Mouse (Mus musculus): ENCODE results near the gene Ptrh2. TPM values are rescaled to one million over a fixed set of nuclear protein-coding genes. Genes with fewer than 3 reads are reported as not detected.

Ptrh2 gene
- polyA plus RNA-seq (2015; fragmentation: Nextera tagmentation; extraction: Ambion mirVana) = 26.4 and 28.9 TPM in 2 replicates

GRCm38 (mm10) chr11:86683395-86684125, at the start of gene Ptrh2, which contains the start of gene Vmp1:
Gene Ptrh2 (plus strand): TSS chr11:86683985.
Gene Vmp1 (minus strand): TSS chr11:86683836.
- no peaks in the 10 kb centered on the region for H3K9me3 ChIP-seq
- H3K4me3 ChIP-seq = peak within 1 kb of the TSS; percentile 92
- under 1% methylated on average over 56 of the region's 56 CpGs for WGBS
- H3K9ac ChIP-seq = peak within 1 kb of the TSS; percentile 87
- H3K36me3 ChIP-seq = no peaks in the 10 kb centered on the region; the same call in none of the 2 replicates
- peaks cover 17% of the 10 kb centered on the region for H3K4me1 ChIP-seq
- peak; percentile 93 for ATAC-seq (ENCODE audit: insufficient number of reproducible peaks, low FRiP score, low TSS enrichment, low read depth)
- peak within 1 kb of the TSS; percentile 94 for H3K27ac ChIP-seq
- peak within 1 kb of the TSS; percentile 76 for H3K4me2 ChIP-seq
- H3K27me3 ChIP-seq = no peaks in the 10 kb centered on the region

DNA sequence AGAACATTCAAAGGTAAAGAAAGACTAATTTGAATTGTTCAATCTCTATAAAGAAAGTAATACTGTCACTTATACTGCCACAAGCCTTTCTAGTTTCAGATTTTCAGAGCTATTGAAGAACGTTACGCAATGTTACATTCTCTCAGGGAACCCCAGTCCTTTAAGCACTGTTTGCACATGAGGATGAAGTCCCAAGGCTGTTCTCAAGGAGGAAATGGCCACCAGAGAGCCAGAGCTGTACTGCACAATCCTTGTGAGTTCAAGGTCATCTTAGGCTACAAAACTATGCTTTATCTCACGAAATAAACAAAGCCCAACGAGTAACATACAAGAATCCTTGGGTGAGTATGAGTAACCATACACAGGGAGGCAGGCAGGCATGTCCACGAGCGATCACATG, 49.4 kb upstream of the Ptrh2 start:
- ATAC-seq (ENCODE audit: insufficient number of reproducible peaks, low FRiP score, low TSS enrichment, low read depth) = no peak
- no peak overlapping the region for H3K4me3 ChIP-seq
- H3K27ac ChIP-seq = no peak overlapping the region
- no peaks in the 10 kb centered on the region for H3K9me3 ChIP-seq
- no peak overlapping the region for H3K9ac ChIP-seq
- no peak overlapping the region for H3K4me2 ChIP-seq
- no peaks in the 10 kb centered on the region for H3K4me1 ChIP-seq
- no peaks in the 10 kb centered on the region for H3K27me3 ChIP-seq
- H3K36me3 ChIP-seq = peaks cover 11% of the 10 kb centered on the region; the same call in 1 of the 2 replicates
- 86% methylated on average over 6 of the region's 6 CpGs for WGBS

GRCm38 (mm10) chr11:86637697-86638096, 46.1 kb upstream of the Ptrh2 start:
- H3K27me3 ChIP-seq = no peaks in the 10 kb centered on the region
- no peak overlapping the region for H3K9ac ChIP-seq
- peaks cover 5% of the 10 kb centered on the region; the same call in 1 of the 2 replicates for H3K36me3 ChIP-seq
- H3K9me3 ChIP-seq = no peaks in the 10 kb centered on the region
- no peak overlapping the region for H3K4me3 ChIP-seq
- H3K4me1 ChIP-seq = no peaks in the 10 kb centered on the region
- H3K27ac ChIP-seq = no peak overlapping the region
- no peak for ATAC-seq (ENCODE audit: insufficient number of reproducible peaks, low FRiP score, low TSS enrichment, low read depth)
- 68% methylated on average over 2 of the region's 2 CpGs for WGBS
- H3K4me2 ChIP-seq = no peak overlapping the region

DNA sequence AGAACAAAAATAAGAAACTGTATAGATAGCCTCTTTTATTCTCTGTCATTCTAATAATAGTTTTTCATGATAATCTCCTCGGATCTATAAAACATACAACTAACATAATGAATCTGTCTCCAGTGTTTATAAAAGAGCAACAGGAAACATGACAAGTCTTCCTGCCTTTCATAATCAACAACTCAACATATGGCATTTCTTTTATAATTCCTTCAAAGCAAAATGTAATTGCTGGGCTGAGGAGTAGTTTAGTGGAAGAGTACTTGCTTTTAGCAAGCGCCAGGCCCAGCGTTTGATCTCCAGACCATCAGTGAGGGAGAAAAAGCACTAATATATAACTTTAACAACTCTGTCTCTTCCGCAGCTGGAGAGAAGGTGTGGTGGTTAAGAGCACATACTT, 42.1 kb upstream of the Ptrh2 start:
- no peaks in the 10 kb centered on the region for H3K27me3 ChIP-seq
- ATAC-seq (ENCODE audit: insufficient number of reproducible peaks, low FRiP score, low TSS enrichment, low read depth) = no peak
- no peaks in the 10 kb centered on the region for H3K9me3 ChIP-seq
- no peak overlapping the region for H3K4me2 ChIP-seq
- no peak overlapping the region for H3K4me3 ChIP-seq
- H3K36me3 ChIP-seq = 0 out of 2 replicates have a peak, but pooled peaks cover 7% of the 10 kb centered on the region
- no peak overlapping the region for H3K27ac ChIP-seq
- H3K4me1 ChIP-seq = peaks cover 4% of the 10 kb centered on the region; the same call in 1 of the 2 replicates
- WGBS = 51% methylated on average over 4 of the region's 4 CpGs
- H3K9ac ChIP-seq = no peak overlapping the region

DNA sequence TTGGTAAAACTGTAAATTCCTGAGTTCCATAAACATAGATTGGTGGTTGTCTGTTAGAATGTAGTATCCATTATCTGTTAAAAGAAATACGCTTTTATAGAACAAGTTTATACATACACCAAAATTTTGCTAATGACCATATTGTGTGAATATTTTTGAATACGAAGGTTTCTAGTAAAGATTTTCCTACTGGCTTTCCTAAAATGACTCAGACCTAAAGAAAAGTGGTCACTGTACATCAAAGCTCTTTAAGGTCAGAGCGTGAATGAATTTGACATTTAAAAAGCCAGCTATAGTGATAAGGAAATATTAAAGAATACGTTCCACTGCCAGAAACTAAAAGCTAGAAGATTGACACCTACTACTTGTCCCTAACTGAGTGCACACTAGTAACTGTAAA, 39.2 kb upstream of the Ptrh2 start:
- Histone ChIP-seq H3K27me3 (no peaks in the 10 kb centered on the region), H3K9ac (no peak overlapping the region), H3K27ac (no peak overlapping the region), H3K4me2 (no peak overlapping the region), H3K4me1 (peaks cover 4% of the 10 kb centered on the region; the same call in 1 of the 2 replicates), H3K36me3 (0 out of 2 replicates have a peak, but pooled peaks cover 7% of the 10 kb centered on the region), H3K9me3 (no peaks in the 10 kb centered on the region), H3K4me3 (no peak overlapping the region)
- 94% methylated on average over 4 of the region's 4 CpGs for WGBS
- ATAC-seq (ENCODE audit: insufficient number of reproducible peaks, low FRiP score, low TSS enrichment, low read depth) = no peak

- Histone ChIP-seq H3K4me2 (no peak overlapping the region), H3K27me3 (no peaks in the 10 kb centered on the region), H3K27ac (peak overlapping the region; percentile 43; the same call in 1 of the 2 replicates), H3K4me1 (peaks cover 4% of the 10 kb centered on the region; the same call in 1 of the 2 replicates), H3K9ac (no peak overlapping the region), H3K36me3 (0 out of 2 replicates have a peak, but pooled peaks cover 7% of the 10 kb centered on the region), H3K4me3 (no peak overlapping the region), H3K9me3 (no peaks in the 10 kb centered on the region)
- ATAC-seq (ENCODE audit: insufficient number of reproducible peaks, low FRiP score, low TSS enrichment, low read depth) = no peak
- 55% methylated on average over 7 of the region's 7 CpGs for WGBS
These were observed 37.5 kb upstream of the Ptrh2 start for GRCm38 (mm10) chr11:86646136-86646834.

DNA sequence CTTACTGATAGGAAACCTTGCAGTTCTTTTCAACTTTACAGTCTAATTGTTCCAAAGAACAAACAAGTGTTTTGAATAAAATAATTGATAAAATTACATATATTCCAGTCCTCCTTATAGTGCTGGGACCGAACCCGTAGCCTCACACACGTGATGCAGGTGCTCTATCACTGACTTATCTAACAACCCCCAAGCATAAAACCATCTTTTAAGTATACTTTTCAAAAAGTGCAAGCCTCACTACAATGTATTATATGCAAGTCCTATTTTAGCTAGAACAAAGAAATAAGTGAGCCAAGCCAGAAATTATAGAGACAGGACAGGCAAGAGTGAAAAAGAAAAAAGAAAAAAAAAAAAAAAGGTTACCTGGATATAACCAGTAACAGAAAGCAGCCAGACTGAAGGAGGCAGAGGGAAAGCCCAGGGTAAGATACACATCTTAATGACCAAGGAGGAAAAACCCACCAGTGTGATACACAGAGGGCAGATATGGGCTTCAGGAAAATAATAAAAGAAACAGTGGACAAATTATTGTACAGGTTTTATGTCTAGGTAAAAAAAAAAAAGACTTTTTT, 36.8 kb upstream of the Ptrh2 start:
- no peaks in the 10 kb centered on the region for H3K9me3 ChIP-seq
- no peak overlapping the region for H3K27ac ChIP-seq
- H3K36me3 ChIP-seq = 0 out of 2 replicates have a peak, but pooled peaks cover 7% of the 10 kb centered on the region
- 80% methylated on average over 3 of the region's 3 CpGs for WGBS
- H3K27me3 ChIP-seq = no peaks in the 10 kb centered on the region
- H3K4me3 ChIP-seq = no peak overlapping the region
- H3K4me1 ChIP-seq = peaks cover 4% of the 10 kb centered on the region; the same call in 1 of the 2 replicates
- no peak overlapping the region for H3K9ac ChIP-seq
- ATAC-seq (ENCODE audit: insufficient number of reproducible peaks, low FRiP score, low TSS enrichment, low read depth) = no peak
- H3K4me2 ChIP-seq = no peak overlapping the region

GRCm38 (mm10) chr11:86647706-86648447, 35.9 kb upstream of the Ptrh2 start:
- H3K4me1 ChIP-seq = peaks cover 4% of the 10 kb centered on the region; the same call in 1 of the 2 replicates
- H3K27me3 ChIP-seq = no peaks in the 10 kb centered on the region
- 0 out of 2 replicates have a peak, but pooled peaks cover 7% of the 10 kb centered on the region for H3K36me3 ChIP-seq
- peak overlapping the region; percentile 18; the same call in 1 of the 2 replicates for H3K27ac ChIP-seq
- ATAC-seq (ENCODE audit: insufficient number of reproducible peaks, low FRiP score, low TSS enrichment, low read depth) = no peak
- no peaks in the 10 kb centered on the region for H3K9me3 ChIP-seq
- WGBS = 62% methylated on average over 15 of the region's 15 CpGs
- H3K4me3 ChIP-seq = no peak overlapping the region
- no peak overlapping the region for H3K9ac ChIP-seq
- no peak overlapping the region for H3K4me2 ChIP-seq

GRCm38 (mm10) chr11:86649542-86649941, 34.2 kb upstream of the Ptrh2 start:
- Histone ChIP-seq H3K9ac (no peak overlapping the region), H3K27ac (no peak overlapping the region), H3K4me3 (no peak overlapping the region), H3K4me1 (peaks cover 4% of the 10 kb centered on the region; the same call in 1 of the 2 replicates), H3K36me3 (no peaks in the 10 kb centered on the region), H3K27me3 (no peaks in the 10 kb centered on the region), H3K4me2 (no peak overlapping the region), H3K9me3 (no peaks in the 10 kb centered on the region)
- 59% methylated on average over 1 of the region's 1 CpGs for WGBS
- ATAC-seq (ENCODE audit: insufficient number of reproducible peaks, low FRiP score, low TSS enrichment, low read depth) = no peak

GRCm38 (mm10) chr11:86650676-86651075, 33.1 kb upstream of the Ptrh2 start:
- no peak overlapping the region for H3K9ac ChIP-seq

DNA sequence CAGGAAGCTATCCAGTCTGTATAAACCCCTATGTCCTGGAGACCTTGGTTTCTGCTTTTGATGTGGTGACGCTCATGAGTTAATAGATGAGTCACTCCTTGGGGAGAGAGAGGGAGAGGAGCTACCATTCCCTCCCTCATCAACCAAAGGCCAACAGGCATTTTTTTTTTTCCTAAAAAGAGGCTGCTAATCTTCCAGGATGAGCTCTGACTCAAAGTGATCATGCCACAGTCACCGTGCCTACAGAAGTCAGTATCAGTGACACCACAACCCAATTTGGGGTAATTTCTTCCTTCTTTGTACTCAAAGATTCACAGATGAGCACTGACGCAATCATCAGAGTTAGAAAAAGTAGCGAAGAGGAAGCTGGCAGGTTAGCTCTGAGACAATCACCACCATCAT, 31.2 kb upstream of the Ptrh2 start:
- ATAC-seq (ENCODE audit: insufficient number of reproducible peaks, low FRiP score, low TSS enrichment, low read depth) = no peak
- H3K27me3 ChIP-seq = no peaks in the 10 kb centered on the region
- no peak overlapping the region for H3K4me2 ChIP-seq
- H3K36me3 ChIP-seq = no peaks in the 10 kb centered on the region; the same call in 1 of the 2 replicates
- H3K4me3 ChIP-seq = no peak overlapping the region
- no peak overlapping the region for H3K9ac ChIP-seq
- H3K9me3 ChIP-seq = no peaks in the 10 kb centered on the region
- WGBS = 83% methylated on average over 4 of the region's 4 CpGs
- no peaks in the 10 kb centered on the region for H3K4me1 ChIP-seq
- no peak overlapping the region for H3K27ac ChIP-seq

More at GRCm38 (mm10) chr11:86650676-86651075, 33.1 kb upstream of the Ptrh2 start:
- Histone ChIP-seq H3K4me3 (no peak overlapping the region), H3K36me3 (no peaks in the 10 kb centered on the region), H3K4me1 (peaks cover 4% of the 10 kb centered on the region; the same call in 1 of the 2 replicates), H3K9me3 (no peaks in the 10 kb centered on the region), H3K4me2 (no peak overlapping the region), H3K27me3 (no peaks in the 10 kb centered on the region), H3K27ac (no peak overlapping the region)
- ATAC-seq (ENCODE audit: insufficient number of reproducible peaks, low FRiP score, low TSS enrichment, low read depth) = no peak
- WGBS = 76% methylated on average over 6 of the region's 6 CpGs
